Comparison of ENCODE assay signal across 15 mouse cellular contexts in genomic region chr4:105845998-105846989, GRCm38 (mm10). TPM values are rescaled to one million over a fixed set of nuclear protein-coding genes. Genes with fewer than 3 reads are reported as not detected.
DNase-seq lines count a peak whose midpoint lies in the region; ATAC-seq lines count a peak whose summit lies in the region.
"Not testable (repeated sequence)": the region's sequence is repeated elsewhere in the genome, so short reads cannot be mapped to it uniquely, and the experiment has no call there.
"Had no signal": no experiment of that assay in that cellular context is flagged by ENCODE, and none has a peak within 500 bp of the region (broad histone marks: within the 10 kb centered on the region; RNA-seq: fewer than 3 reads in every experiment).

No protein-coding gene starts in this region.

- ATAC-seq in embryonic facial prominence, embryonic 11.5 days (replicated peaks; ENCODE audit: insufficient number of reproducible peaks, low FRiP score, low TSS enrichment, low read depth) = peak; percentile 51; the same call in 1 of the 2 replicates
- ATAC-seq in heart, embryonic 12.5 days (ENCODE audit: insufficient number of reproducible peaks, low FRiP score) = peak; percentile 29; the same call in 1 of the 2 replicates
- not testable (repeated sequence) for ATAC-seq in intestine, embryonic 15.5 days
- peak; percentile 63 for ATAC-seq in limb, embryonic 12.5 days (ENCODE audit: insufficient number of reproducible peaks, insufficient read depth, low FRiP score, low TSS enrichment, low read depth)
- ATAC-seq in lung, embryonic 15.5 days (ENCODE audit: borderline replicate concordance, extremely low read depth, low FRiP score, low TSS enrichment) = peak; percentile 32; the same call in 1 of the 2 replicates
- peak; percentile 38; the same call in 1 of the 2 replicates for ATAC-seq in midbrain, embryonic 12.5 days (ENCODE audit: low FRiP score, low read depth)
- ATAC-seq in stomach, embryonic 14.5 days (ENCODE audit: insufficient number of reproducible peaks, insufficient read depth, low FRiP score, low read depth) = peak; percentile 56; the same call in 1 of the 2 replicates

- H3K4me2 ChIP-seq in embryonic facial prominence, embryonic 11.5 days (ENCODE audit: low read depth, low read length); heart, embryonic 12.5 days; intestine, embryonic 15.5 days (replicated peaks); limb, embryonic 12.5 days; lung, embryonic 15.5 days; midbrain, embryonic 12.5 days (replicated peaks); stomach, embryonic 14.5 days (replicated peaks; ENCODE audit: low read depth, low read length): not testable (repeated sequence)

- not testable (repeated sequence) for H3K4me1 ChIP-seq in embryonic facial prominence, embryonic 11.5 days (ENCODE audit: control insufficient read depth, insufficient read depth, low read length); heart, embryonic 12.5 days (replicated peaks); intestine, embryonic 15.5 days (replicated peaks); lung, embryonic 15.5 days; midbrain, embryonic 12.5 days; stomach, embryonic 14.5 days (ENCODE audit: control insufficient read depth, insufficient read depth, low read length)
- peaks cover 15% of the 10 kb centered on the region for H3K4me1 ChIP-seq in limb, embryonic 12.5 days (replicated peaks)

- WGBS in embryonic facial prominence, embryonic 11.5 days = 82% methylated on average over 3 of the region's 3 CpGs
- WGBS in heart, embryonic 12.5 days = 82% methylated on average over 3 of the region's 3 CpGs
- WGBS in intestine, embryonic 15.5 days = 91% methylated on average over 3 of the region's 3 CpGs
- WGBS in limb, embryonic 12.5 days = 91% methylated on average over 3 of the region's 3 CpGs
- 86% methylated on average over 3 of the region's 3 CpGs for WGBS in lung, embryonic 15.5 days
- WGBS in midbrain, embryonic 12.5 days = 91% methylated on average over 3 of the region's 3 CpGs
- 91% methylated on average over 3 of the region's 3 CpGs for WGBS in stomach, embryonic 14.5 days

- not testable (repeated sequence) for H3K27me3 ChIP-seq in embryonic facial prominence, embryonic 11.5 days (ENCODE audit: control insufficient read depth, insufficient read depth, low read length); heart, embryonic 12.5 days (replicated peaks); intestine, embryonic 15.5 days (replicated peaks); limb, embryonic 12.5 days; lung, embryonic 15.5 days; midbrain, embryonic 12.5 days; stomach, embryonic 14.5 days (ENCODE audit: control insufficient read depth, insufficient read depth, low read length)

- not testable (repeated sequence) for H3K4me3 ChIP-seq in embryonic facial prominence, embryonic 11.5 days (ENCODE audit: low read depth, low read length); heart, embryonic 12.5 days; intestine, embryonic 15.5 days (replicated peaks); limb, embryonic 12.5 days (replicated peaks); lung, embryonic 15.5 days; midbrain, embryonic 12.5 days; stomach, embryonic 14.5 days (ENCODE audit: low read depth, low read length)

- not testable (repeated sequence) for H3K36me3 ChIP-seq in embryonic facial prominence, embryonic 11.5 days (replicated peaks; ENCODE audit: control insufficient read depth, insufficient read depth, low read depth, low read length); heart, embryonic 12.5 days; intestine, embryonic 15.5 days; limb, embryonic 12.5 days; lung, embryonic 15.5 days; midbrain, embryonic 12.5 days; stomach, embryonic 14.5 days (ENCODE audit: control insufficient read depth, insufficient read depth, low read length)

- not testable (repeated sequence) for H3K27ac ChIP-seq in embryonic facial prominence, embryonic 11.5 days (replicated peaks; ENCODE audit: low read depth, low read length); heart, embryonic 12.5 days (ENCODE audit: poor library complexity, severe bottlenecking); limb, embryonic 12.5 days; lung, embryonic 15.5 days; midbrain, embryonic 12.5 days (replicated peaks); stomach, embryonic 14.5 days (ENCODE audit: low read length)
- H3K27ac ChIP-seq in intestine, embryonic 15.5 days = 0 out of 2 replicates have a peak overlapping the region, but pooled peaks have one; percentile 13

- H3K9me3 ChIP-seq in embryonic facial prominence, embryonic 11.5 days (replicated peaks; ENCODE audit: control insufficient read depth, low read length); heart, embryonic 12.5 days (replicated peaks); intestine, embryonic 15.5 days; limb, embryonic 12.5 days; lung, embryonic 15.5 days; midbrain, embryonic 12.5 days; stomach, embryonic 14.5 days (ENCODE audit: control insufficient read depth, low read depth, low read length): not testable (repeated sequence)

- H3K9ac ChIP-seq in embryonic facial prominence, embryonic 11.5 days (replicated peaks; ENCODE audit: low read length); heart, embryonic 12.5 days; intestine, embryonic 15.5 days; limb, embryonic 12.5 days (replicated peaks); lung, embryonic 15.5 days; midbrain, embryonic 12.5 days (replicated peaks); stomach, embryonic 14.5 days (replicated peaks; ENCODE audit: low read depth, low read length): not testable (repeated sequence)

- DNase-seq in embryonic facial prominence, embryonic 11.5 days (ENCODE audit: low spot score) = not testable (repeated sequence)

RNA-seq across cellular contexts. Expression of gene Gm12728, which starts 56.6 kb away (rescaled TPM):
- polyA plus RNA-seq in embryonic facial prominence, embryonic 11.5 days (2014; fragmentation: Nextera tagmentation; extraction: Ambion mirVana) = not detected in 2 replicates
- 1.2 TPM in 1 of 2 replicates, not detected in the other for polyA plus RNA-seq in heart, embryonic 12.5 days (2016; fragmentation: Nextera tagmentation; extraction: Ambion mirVana)
- not detected in 2 replicates for polyA plus RNA-seq in intestine, embryonic 15.5 days (2015; fragmentation: Nextera tagmentation; extraction: Ambion mirVana)
- polyA plus RNA-seq in limb, embryonic 12.5 days (2016; fragmentation: Nextera tagmentation; extraction: Ambion mirVana) = not detected in 2 replicates
- not detected in 2 replicates for polyA plus RNA-seq in lung, embryonic 15.5 days (2015; fragmentation: Nextera tagmentation; extraction: Ambion mirVana)
- polyA plus RNA-seq in midbrain, embryonic 12.5 days (2016; fragmentation: Nextera tagmentation; extraction: Ambion mirVana) = not detected in 2 replicates
- not detected in 2 replicates for polyA plus RNA-seq in stomach, embryonic 14.5 days (2014; fragmentation: Nextera tagmentation; extraction: Ambion mirVana)
- polyA plus RNA-seq: brain, embryonic 14.5 days; C2C12; embryonic facial prominence, embryonic 14.5 days; forebrain, embryonic 13.5 days; forebrain, postnatal 0 days; gonadal fat pad, adult 2 months; heart, embryonic 15.5 days; hindbrain, embryonic 14.5 days had no signal
